Mouse (Mus musculus) erythroblast, adult 5-6 weeks (primary cell): Measurements from ENCODE around the gene Mkks. TPM values are rescaled to one million over a fixed set of nuclear protein-coding genes. Genes with fewer than 3 reads are reported as not detected.

Experiments used
- ATAC-seq: replicated peaks from 2 replicates; pipeline ENCODE4 v1.8.0; 2016; ENCODE audit warnings: moderate number of reproducible peaks, mild to moderate bottlenecking, moderate TSS enrichment, inconsistent platforms; ENCODE audit not compliant: poor library complexity, low FRiP score, severe bottlenecking
- total RNA-seq, 2 experiments: library from RNA; stranded (forward) in 1 of 2; stranded (reverse) in 1 of 2; fragments of 150-400 nt in 1 of 2; fragments of 200-764, 138-1000 nt in 1 of 2; gene quantifications; 2 replicates each; pipeline versions ENCODE4 v1.2.3 to v1.2.4; 2015 to 2017; ENCODE audit warnings: low replicate concordance in 2 of 2

Gene Mkks
- total RNA-seq, 2 experiments from 2014 or later = 1.2 to 4.2 TPM

- no peak for ATAC-seq
Observed at GRCm38 (mm10) chr2:136850366-136850765, 40.8 kb downstream of the Mkks start.

- ATAC-seq = no peak
Observed at GRCm38 (mm10) chr2:136837994-136838393, 53.2 kb downstream of the Mkks start.

- no peak for ATAC-seq
Observed at GRCm38 (mm10) chr2:136835882-136836281, 55.3 kb downstream of the Mkks start.

DNA sequence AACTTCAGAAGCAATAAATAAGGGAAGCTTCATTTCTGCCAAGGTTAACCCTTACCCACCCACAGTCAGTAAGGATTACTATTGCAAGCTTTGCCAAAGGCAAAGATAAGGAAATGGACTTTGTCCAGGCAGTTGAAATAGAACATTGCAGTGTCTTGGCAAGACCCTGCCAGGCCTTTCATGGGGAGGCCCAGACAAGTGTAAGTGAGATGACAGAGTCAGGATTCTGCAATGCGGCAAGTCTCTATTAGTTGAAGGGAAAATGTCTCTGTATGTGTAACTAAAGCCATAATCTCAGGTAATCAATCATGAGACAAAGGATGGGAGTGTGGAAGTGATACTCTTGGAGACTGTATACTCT lies 56.5 kb downstream of the Mkks start:
- no peak for ATAC-seq

DNA sequence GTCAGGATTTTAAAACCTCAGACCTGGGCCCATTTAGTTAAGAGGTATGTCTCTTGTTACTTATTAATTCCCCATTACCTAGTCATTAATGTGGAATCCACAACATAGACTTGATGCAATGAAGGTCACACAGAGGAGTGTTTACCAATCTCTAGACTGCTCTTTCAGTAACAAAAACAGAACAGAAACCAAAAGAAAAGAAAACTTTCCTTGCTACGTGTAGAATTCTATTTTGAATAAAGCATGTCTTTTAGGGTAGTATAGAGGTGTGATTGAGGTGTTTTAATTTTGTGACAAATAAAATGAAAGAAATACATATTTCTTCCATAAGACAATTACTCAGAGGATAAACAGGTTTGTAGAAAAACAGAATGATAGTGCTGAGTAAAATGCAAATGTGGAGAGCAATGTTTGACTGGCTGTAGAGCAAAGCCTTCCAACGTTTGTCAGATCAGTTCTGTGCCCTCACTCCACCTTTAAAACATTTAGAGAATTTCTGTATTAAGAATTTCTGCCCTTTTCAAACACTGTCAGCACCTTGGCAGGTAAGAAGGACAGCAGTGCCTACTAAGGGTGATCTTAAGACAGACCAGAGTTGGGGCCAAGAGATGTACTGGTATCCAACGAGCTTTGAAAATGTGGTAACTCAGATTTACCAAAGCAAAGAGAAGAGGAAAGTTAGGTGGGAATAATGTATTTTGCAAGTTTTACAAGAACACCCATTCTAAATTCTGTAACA lies 57.0 kb downstream of the Mkks start:
- ATAC-seq = no peak

GRCm38 (mm10) chr2:136832936-136833335 lies 58.3 kb downstream of the Mkks start:
- ATAC-seq = no peak

GRCm38 (mm10) chr2:136827612-136828011 lies 63.6 kb downstream of the Mkks start:
- ATAC-seq = no peak

Other genes with a start within 250 kb of the Mkks start
- gene Snap25, start 177.9 kb downstream of the Mkks start, total RNA-seq (2015; ENCODE audit: low replicate concordance) = not detected in 2 replicates
- not detected in 2 replicates for gene Snap25, start 177.9 kb downstream of the Mkks start, total RNA-seq (2017; ENCODE audit: low replicate concordance)
- not detected in 2 replicates for gene AL731706.2, start 5.7 kb downstream of the Mkks start, total RNA-seq (2015; ENCODE audit: low replicate concordance)
- gene AL731706.2, start 5.7 kb downstream of the Mkks start, total RNA-seq (2017; ENCODE audit: low replicate concordance) = not detected in 2 replicates
- 7.1 and 7.5 TPM in 2 replicates for gene Slx4ip, start 171 bp downstream of the Mkks start, total RNA-seq (2015; ENCODE audit: low replicate concordance)
- gene Slx4ip, start 171 bp downstream of the Mkks start, total RNA-seq (2017; ENCODE audit: low replicate concordance) = 7.5 and 11.3 TPM in 2 replicates
- gene AL731706.1, start within 50 bp of the Mkks start, total RNA-seq (2015; ENCODE audit: low replicate concordance) = 3.6 TPM in 1 of 2 replicates, not detected in the other
- 2.4 TPM in 1 of 2 replicates, not detected in the other for gene AL731706.1, start within 50 bp of the Mkks start, total RNA-seq (2017; ENCODE audit: low replicate concordance)
- 0.63 and 0.77 TPM in 2 replicates for gene Jag1, start 225.3 kb upstream of the Mkks start, total RNA-seq (2015; ENCODE audit: low replicate concordance)
- 0.14 and 0.34 TPM in 2 replicates for gene Jag1, start 225.3 kb upstream of the Mkks start, total RNA-seq (2017; ENCODE audit: low replicate concordance)